Mouse (Mus musculus): ENCODE results near the gene Chpf. TPM values are rescaled to one million over a fixed set of nuclear protein-coding genes. Genes with fewer than 3 reads are reported as not detected.
A peak's percentile ranks its signal among the peaks of the same experiment; 100 is the strongest.

Gene Chpf
- polyA plus RNA-seq, 1 experiment from 2014 or later = 58.8 TPM

GRCm38 (mm10) chr1:75507006-75507405 is 27.9 kb upstream of the Chpf start, which contains the start of gene Inha:
Inha (plus strand) TSS chr1:75507077.
- ATAC-seq (ENCODE audit: insufficient number of reproducible peaks, low FRiP score, low TSS enrichment, low read depth) = no peak
- H3K27me3 ChIP-seq = no peaks in the 10 kb centered on the region
- peak within 1 kb of the TSS; percentile 98 for H3K27ac ChIP-seq
- H3K9ac ChIP-seq = peak within 1 kb of the TSS; percentile 92
- peaks cover 17% of the 10 kb centered on the region for H3K36me3 ChIP-seq
- 71% methylated on average over 10 of the region's 10 CpGs for WGBS
- peak within 1 kb of the TSS; percentile 81 for H3K4me2 ChIP-seq
- H3K9me3 ChIP-seq = no peaks in the 10 kb centered on the region
- peak within 1 kb of the TSS; percentile 85 for H3K4me3 ChIP-seq
- peaks cover 46% of the 10 kb centered on the region for H3K4me1 ChIP-seq

- Histone ChIP-seq H3K4me3 (peak within 1 kb of the TSS; percentile 85), H3K4me2 (peak within 1 kb of the TSS; percentile 81), H3K27ac (peak within 1 kb of the TSS; percentile 98), H3K9me3 (no peaks in the 10 kb centered on the region), H3K27me3 (no peaks in the 10 kb centered on the region), H3K9ac (peak within 1 kb of the TSS; percentile 92), H3K4me1 (peaks cover 40% of the 10 kb centered on the region), H3K36me3 (peaks cover 25% of the 10 kb centered on the region)
- ATAC-seq (ENCODE audit: insufficient number of reproducible peaks, low FRiP score, low TSS enrichment, low read depth) = peak; percentile 94
- WGBS = under 1% methylated on average over 64 of the region's 65 CpGs
These were observed 27.1 kb upstream of the Chpf start, which contains the start of gene Obsl1 for GRCm38 (mm10) chr1:75505956-75506831. Obsl1 (minus strand) TSS chr1:75506452.

GRCm38 (mm10) chr1:75505159-75505955 is 26.2 kb upstream of the Chpf start:
- under 1% methylated on average over 81 of the region's 84 CpGs for WGBS
- peak overlapping the region; percentile 81 for H3K4me2 ChIP-seq
- peak overlapping the region; percentile 98 for H3K27ac ChIP-seq
- peak overlapping the region; percentile 85 for H3K4me3 ChIP-seq
- no peaks in the 10 kb centered on the region for H3K27me3 ChIP-seq
- H3K4me1 ChIP-seq = peaks cover 40% of the 10 kb centered on the region
- no peaks in the 10 kb centered on the region for H3K9me3 ChIP-seq
- H3K36me3 ChIP-seq = peaks cover 34% of the 10 kb centered on the region
- ATAC-seq (ENCODE audit: insufficient number of reproducible peaks, low FRiP score, low TSS enrichment, low read depth) = peak; percentile 15; the same call in 1 of the 2 replicates
- H3K9ac ChIP-seq = peak overlapping the region; percentile 92

- H3K4me1 ChIP-seq = peaks cover 35% of the 10 kb centered on the region
These were observed 25.3 kb upstream of the Chpf start for GRCm38 (mm10) chr1:75504256-75505045.

GRCm38 (mm10) chr1:75503651-75503980 is 24.5 kb upstream of the Chpf start:
- H3K4me3 ChIP-seq = peak overlapping the region; percentile 85
- no peak overlapping the region for H3K27ac ChIP-seq
- WGBS = 76% methylated on average over 23 of the region's 23 CpGs
- H3K4me1 ChIP-seq = peaks cover 32% of the 10 kb centered on the region
- peak overlapping the region; percentile 81 for H3K4me2 ChIP-seq
- H3K9ac ChIP-seq = no peak overlapping the region
- H3K27me3 ChIP-seq = no peaks in the 10 kb centered on the region
- H3K9me3 ChIP-seq = no peaks in the 10 kb centered on the region
- H3K36me3 ChIP-seq = peaks cover 51% of the 10 kb centered on the region
- ATAC-seq (ENCODE audit: insufficient number of reproducible peaks, low FRiP score, low TSS enrichment, low read depth) = no peak

More at GRCm38 (mm10) chr1:75504256-75505045, 25.3 kb upstream of the Chpf start:
- Histone ChIP-seq H3K9ac (peak overlapping the region; percentile 92; the same call in 1 of the 2 replicates), H3K36me3 (peaks cover 43% of the 10 kb centered on the region), H3K4me3 (peak overlapping the region; percentile 85), H3K27ac (no peak overlapping the region), H3K4me2 (peak overlapping the region; percentile 81), H3K9me3 (no peaks in the 10 kb centered on the region), H3K27me3 (no peaks in the 10 kb centered on the region)
- 44% methylated on average over 9 of the region's 9 CpGs for WGBS
- ATAC-seq (ENCODE audit: insufficient number of reproducible peaks, low FRiP score, low TSS enrichment, low read depth) = no peak

- 87% methylated on average over 25 of the region's 25 CpGs for WGBS
- Histone ChIP-seq H3K9ac (no peak overlapping the region), H3K4me2 (peak overlapping the region; percentile 81), H3K36me3 (peaks cover 56% of the 10 kb centered on the region), H3K4me3 (0 out of 2 replicates have a peak overlapping the region, but pooled peaks have one; percentile 85), H3K27ac (no peak overlapping the region), H3K27me3 (no peaks in the 10 kb centered on the region), H3K9me3 (no peaks in the 10 kb centered on the region), H3K4me1 (peaks cover 32% of the 10 kb centered on the region)
- ATAC-seq (ENCODE audit: insufficient number of reproducible peaks, low FRiP score, low TSS enrichment, low read depth) = no peak
These were observed 24.0 kb upstream of the Chpf start for GRCm38 (mm10) chr1:75502945-75503650.

GRCm38 (mm10) chr1:75501905-75502304 is 22.8 kb upstream of the Chpf start:
- no peak overlapping the region for H3K4me3 ChIP-seq
- no peaks in the 10 kb centered on the region for H3K9me3 ChIP-seq
- H3K27me3 ChIP-seq = no peaks in the 10 kb centered on the region
- peaks cover 26% of the 10 kb centered on the region for H3K4me1 ChIP-seq
- H3K9ac ChIP-seq = no peak overlapping the region
- no peak overlapping the region for H3K4me2 ChIP-seq
- H3K27ac ChIP-seq = no peak overlapping the region
- WGBS = 94% methylated on average over 9 of the region's 9 CpGs
- ATAC-seq (ENCODE audit: insufficient number of reproducible peaks, low FRiP score, low TSS enrichment, low read depth) = no peak
- peaks cover 68% of the 10 kb centered on the region for H3K36me3 ChIP-seq

- 81% methylated on average over 7 of the region's 7 CpGs for WGBS
- Histone ChIP-seq H3K4me2 (no peak overlapping the region), H3K27ac (no peak overlapping the region)
These were observed 20.3 kb upstream of the Chpf start for GRCm38 (mm10) chr1:75499441-75499840.

GRCm38 (mm10) chr1:75498897-75499296 is 19.8 kb upstream of the Chpf start:
- no peak overlapping the region for H3K9ac ChIP-seq
- H3K36me3 ChIP-seq = peaks cover 89% of the 10 kb centered on the region
- H3K27me3 ChIP-seq = no peaks in the 10 kb centered on the region
- H3K4me3 ChIP-seq = no peak overlapping the region
- H3K4me1 ChIP-seq = peaks cover 19% of the 10 kb centered on the region
- ATAC-seq (ENCODE audit: insufficient number of reproducible peaks, low FRiP score, low TSS enrichment, low read depth) = no peak
- no peak overlapping the region for H3K4me2 ChIP-seq
- 84% methylated on average over 4 of the region's 4 CpGs for WGBS
- H3K27ac ChIP-seq = no peak overlapping the region
- no peaks in the 10 kb centered on the region for H3K9me3 ChIP-seq

More at GRCm38 (mm10) chr1:75499441-75499840, 20.3 kb upstream of the Chpf start:
- ATAC-seq (ENCODE audit: insufficient number of reproducible peaks, low FRiP score, low TSS enrichment, low read depth) = no peak
- peaks cover 24% of the 10 kb centered on the region for H3K4me1 ChIP-seq
- no peak overlapping the region for H3K4me3 ChIP-seq
- peaks cover 90% of the 10 kb centered on the region for H3K36me3 ChIP-seq
- no peaks in the 10 kb centered on the region for H3K27me3 ChIP-seq
- H3K9ac ChIP-seq = no peak overlapping the region
- H3K9me3 ChIP-seq = no peaks in the 10 kb centered on the region

- no peak for ATAC-seq (ENCODE audit: insufficient number of reproducible peaks, low FRiP score, low TSS enrichment, low read depth)
- Histone ChIP-seq H3K4me1 (0 out of 2 replicates have a peak, but pooled peaks cover 13% of the 10 kb centered on the region), H3K27ac (no peak overlapping the region), H3K36me3 (peaks cover 87% of the 10 kb centered on the region), H3K4me2 (no peak overlapping the region), H3K4me3 (no peak overlapping the region), H3K9ac (no peak overlapping the region), H3K27me3 (no peaks in the 10 kb centered on the region), H3K9me3 (no peaks in the 10 kb centered on the region)
- WGBS = 38% methylated on average over 12 of the region's 12 CpGs
These were observed 15.9 kb upstream of the Chpf start for GRCm38 (mm10) chr1:75494878-75495548.
